Mouse (Mus musculus): Measurements from ENCODE around the gene Mgmt.

The Mgmt gene

GRCm38 (mm10) chr7:137056126-137056525 lies 161.7 kb downstream of the Mgmt start:
- no peak for DNase-seq (ENCODE audit: low spot score in 2 of 2)

- no peak for DNase-seq (ENCODE audit: low spot score in 2 of 2)
Measured at GRCm38 (mm10) chr7:137060488-137060887, 166.1 kb downstream of the Mgmt start.

GRCm38 (mm10) chr7:137061109-137061508 lies 166.7 kb downstream of the Mgmt start:
- no peak for DNase-seq (ENCODE audit: low spot score in 2 of 2)

GRCm38 (mm10) chr7:137064255-137064654 lies 169.8 kb downstream of the Mgmt start:
- no peak for DNase-seq (ENCODE audit: low spot score in 2 of 2)

- DNase-seq (ENCODE audit: low spot score in 2 of 2) = no peak
Measured at GRCm38 (mm10) chr7:137065408-137065807, 171.0 kb downstream of the Mgmt start.

GRCm38 (mm10) chr7:137066211-137066610 lies 171.8 kb downstream of the Mgmt start:
- DNase-seq (ENCODE audit: low spot score in 2 of 2) = no peak

GRCm38 (mm10) chr7:137066997-137067396 lies 172.6 kb downstream of the Mgmt start:
- no peak for DNase-seq (ENCODE audit: low spot score in 2 of 2)

- no peak for DNase-seq (ENCODE audit: low spot score in 2 of 2)
Measured at GRCm38 (mm10) chr7:137067758-137068157, 173.3 kb downstream of the Mgmt start.

GRCm38 (mm10) chr7:137068796-137069195 lies 174.4 kb downstream of the Mgmt start:
- DNase-seq (ENCODE audit: low spot score in 2 of 2) = no peak

GRCm38 (mm10) chr7:137069768-137070167 lies 175.4 kb downstream of the Mgmt start:
- DNase-seq (ENCODE audit: low spot score in 2 of 2) = no peak

GRCm38 (mm10) chr7:137071346-137071745 lies 176.9 kb downstream of the Mgmt start:
- no peak for DNase-seq (ENCODE audit: low spot score in 2 of 2)

- peak; percentile 61 to 71 for DNase-seq (ENCODE audit: low spot score in 2 of 2)
Measured at GRCm38 (mm10) chr7:137073878-137074277, 179.5 kb downstream of the Mgmt start.

GRCm38 (mm10) chr7:137074324-137074723 lies 179.9 kb downstream of the Mgmt start:
- DNase-seq (ENCODE audit: low spot score in 2 of 2) = no peak

- DNase-seq (ENCODE audit: low spot score in 2 of 2) = no peak
Measured at GRCm38 (mm10) chr7:137075301-137075700, 180.9 kb downstream of the Mgmt start.

- DNase-seq (ENCODE audit: low spot score in 2 of 2) = no peak
Measured at GRCm38 (mm10) chr7:137080171-137080570, 185.8 kb downstream of the Mgmt start.

- DNase-seq (ENCODE audit: low spot score in 2 of 2) = no peak
Measured at GRCm38 (mm10) chr7:137082171-137082570, 187.8 kb downstream of the Mgmt start.

- DNase-seq (ENCODE audit: low spot score in 2 of 2) = no peak
Measured at GRCm38 (mm10) chr7:137084651-137085050, 190.2 kb downstream of the Mgmt start.

- peak; percentile 76 to 78 for DNase-seq (ENCODE audit: low spot score in 2 of 2)
Measured at GRCm38 (mm10) chr7:137085969-137086606, 191.7 kb downstream of the Mgmt start.

- no peak for DNase-seq (ENCODE audit: low spot score in 2 of 2)
Measured at GRCm38 (mm10) chr7:137087136-137087535, 192.7 kb downstream of the Mgmt start.

- no peak for DNase-seq (ENCODE audit: low spot score in 2 of 2)
Measured at GRCm38 (mm10) chr7:137088141-137088540, 193.7 kb downstream of the Mgmt start.

- DNase-seq (ENCODE audit: low spot score in 2 of 2) = no peak
Measured at GRCm38 (mm10) chr7:137094551-137094950, 200.1 kb downstream of the Mgmt start.

GRCm38 (mm10) chr7:137095702-137096101 lies 201.3 kb downstream of the Mgmt start:
- no peak for DNase-seq (ENCODE audit: low spot score in 2 of 2)

GRCm38 (mm10) chr7:137099766-137100165 lies 205.4 kb downstream of the Mgmt start:
- no peak for DNase-seq (ENCODE audit: low spot score in 2 of 2)

GRCm38 (mm10) chr7:137102606-137103195 lies 208.3 kb downstream of the Mgmt start:
- DNase-seq (ENCODE audit: low spot score in 2 of 2) = no peak
